Mouse (Mus musculus): ENCODE results near the gene Arid5b. TPM values are rescaled to one million over a fixed set of nuclear protein-coding genes. Genes with fewer than 3 reads are reported as not detected.
A peak's percentile ranks its signal among the peaks of the same experiment; 100 is the strongest.

Gene Arid5b
- polyA plus RNA-seq, 1 experiment from 2014 or later: 50.2 TPM

GRCm38 (mm10) chr10:68134071-68134470 lies 144.5 kb downstream of the Arid5b start:
- 53% methylated on average over 5 of the region's 5 CpGs for WGBS
- Histone ChIP-seq H3K4me1 (peaks cover 39% of the 10 kb centered on the region), H3K27ac (replicated peaks) (no peak overlapping the region)

GRCm38 (mm10) chr10:68132636-68133035 lies 145.9 kb downstream of the Arid5b start:
- Histone ChIP-seq H3K4me2 (replicated peaks) (no peak overlapping the region), H3K36me3 (peaks cover 9% of the 10 kb centered on the region; the same call in 1 of the 2 replicates), H3K27ac (replicated peaks) (no peak overlapping the region), H3K27me3 (no peaks in the 10 kb centered on the region), H3K9ac (no peak overlapping the region), H3K9me3 (replicated peaks) (no peaks in the 10 kb centered on the region), H3K4me3 (replicated peaks) (no peak overlapping the region), H3K4me1 (peaks cover 53% of the 10 kb centered on the region)
- no peak for ATAC-seq (ENCODE audit: insufficient number of reproducible peaks, low FRiP score, low TSS enrichment, low read depth)
- WGBS: 78% methylated on average over 9 of the region's 9 CpGs

More at GRCm38 (mm10) chr10:68134071-68134470, 144.5 kb downstream of the Arid5b start:
- H3K36me3 ChIP-seq: peaks cover 11% of the 10 kb centered on the region; the same call in 1 of the 2 replicates
- H3K9me3 ChIP-seq (replicated peaks): no peaks in the 10 kb centered on the region
- H3K4me2 ChIP-seq (replicated peaks): no peak overlapping the region
- no peak overlapping the region for H3K9ac ChIP-seq
- no peaks in the 10 kb centered on the region for H3K27me3 ChIP-seq
- no peak overlapping the region for H3K4me3 ChIP-seq (replicated peaks)
- ATAC-seq (ENCODE audit: insufficient number of reproducible peaks, low FRiP score, low TSS enrichment, low read depth): no peak

- H3K27me3 ChIP-seq: no peaks in the 10 kb centered on the region
- peaks cover 9% of the 10 kb centered on the region; the same call in 1 of the 2 replicates for H3K36me3 ChIP-seq
- peaks cover 53% of the 10 kb centered on the region for H3K4me1 ChIP-seq
- H3K4me2 ChIP-seq (replicated peaks): no peak overlapping the region
- no peak overlapping the region for H3K27ac ChIP-seq (replicated peaks)
- no peaks in the 10 kb centered on the region for H3K9me3 ChIP-seq (replicated peaks)
- WGBS: 84% methylated on average over 5 of the region's 5 CpGs
- no peak overlapping the region for H3K9ac ChIP-seq
- ATAC-seq (ENCODE audit: insufficient number of reproducible peaks, low FRiP score, low TSS enrichment, low read depth): no peak
- no peak overlapping the region for H3K4me3 ChIP-seq (replicated peaks)
These were observed 146.4 kb downstream of the Arid5b start for GRCm38 (mm10) chr10:68132154-68132553.

GRCm38 (mm10) chr10:68129651-68130050 lies 148.9 kb downstream of the Arid5b start:
- Histone ChIP-seq H3K9me3 (replicated peaks) (no peaks in the 10 kb centered on the region), H3K27ac (replicated peaks) (no peak overlapping the region), H3K4me3 (replicated peaks) (no peak overlapping the region), H3K4me2 (replicated peaks) (no peak overlapping the region), H3K27me3 (no peaks in the 10 kb centered on the region), H3K4me1 (peaks cover 45% of the 10 kb centered on the region), H3K9ac (no peak overlapping the region), H3K36me3 (peaks cover 9% of the 10 kb centered on the region; the same call in 1 of the 2 replicates)
- 48% methylated on average over 7 of the region's 7 CpGs for WGBS
- no peak for ATAC-seq (ENCODE audit: insufficient number of reproducible peaks, low FRiP score, low TSS enrichment, low read depth)

GRCm38 (mm10) chr10:68129009-68129408 lies 149.5 kb downstream of the Arid5b start:
- WGBS: 78% methylated on average over 3 of the region's 3 CpGs
- H3K36me3 ChIP-seq: peaks cover 9% of the 10 kb centered on the region; the same call in 1 of the 2 replicates
- H3K4me2 ChIP-seq (replicated peaks): no peak overlapping the region
- ATAC-seq (ENCODE audit: insufficient number of reproducible peaks, low FRiP score, low TSS enrichment, low read depth): no peak
- no peaks in the 10 kb centered on the region for H3K9me3 ChIP-seq (replicated peaks)
- H3K27ac ChIP-seq (replicated peaks): peak overlapping the region; percentile 31
- no peak overlapping the region for H3K4me3 ChIP-seq (replicated peaks)
- H3K9ac ChIP-seq: no peak overlapping the region
- peaks cover 42% of the 10 kb centered on the region for H3K4me1 ChIP-seq
- no peaks in the 10 kb centered on the region for H3K27me3 ChIP-seq

GRCm38 (mm10) chr10:68128441-68128848 lies 150.1 kb downstream of the Arid5b start:
- ATAC-seq (ENCODE audit: insufficient number of reproducible peaks, low FRiP score, low TSS enrichment, low read depth): no peak
- Histone ChIP-seq H3K4me3 (replicated peaks) (no peak overlapping the region), H3K4me1 (peaks cover 42% of the 10 kb centered on the region), H3K9me3 (replicated peaks) (no peaks in the 10 kb centered on the region), H3K36me3 (peaks cover 7% of the 10 kb centered on the region; the same call in 1 of the 2 replicates), H3K27me3 (no peaks in the 10 kb centered on the region), H3K27ac (replicated peaks) (peak overlapping the region; percentile 31), H3K9ac (no peak overlapping the region), H3K4me2 (replicated peaks) (no peak overlapping the region)
- WGBS: 45% methylated on average over 10 of the region's 10 CpGs

GRCm38 (mm10) chr10:68127604-68128256 lies 150.8 kb downstream of the Arid5b start:
- ATAC-seq (ENCODE audit: insufficient number of reproducible peaks, low FRiP score, low TSS enrichment, low read depth): no peak
- H3K27ac ChIP-seq (replicated peaks): peak overlapping the region; percentile 31
- no peak overlapping the region for H3K9ac ChIP-seq
- no peak overlapping the region for H3K4me2 ChIP-seq (replicated peaks)
- no peaks in the 10 kb centered on the region for H3K9me3 ChIP-seq (replicated peaks)
- peaks cover 42% of the 10 kb centered on the region for H3K4me1 ChIP-seq
- peaks cover under 1% of the 10 kb centered on the region; the same call in 1 of the 2 replicates for H3K36me3 ChIP-seq
- no peak overlapping the region for H3K4me3 ChIP-seq (replicated peaks)
- no peaks in the 10 kb centered on the region for H3K27me3 ChIP-seq
- WGBS: 53% methylated on average over 6 of the region's 6 CpGs

GRCm38 (mm10) chr10:68127104-68127503 lies 151.4 kb downstream of the Arid5b start:
- 53% methylated on average over 2 of the region's 2 CpGs for WGBS
- peaks cover 42% of the 10 kb centered on the region for H3K4me1 ChIP-seq

GRCm38 (mm10) chr10:68126551-68126950 lies 152.0 kb downstream of the Arid5b start:
- peaks cover 42% of the 10 kb centered on the region for H3K4me1 ChIP-seq
- H3K27ac ChIP-seq (replicated peaks): peak overlapping the region; percentile 29; the same call in 1 of the 2 replicates

More at GRCm38 (mm10) chr10:68127104-68127503, 151.4 kb downstream of the Arid5b start:
- Histone ChIP-seq H3K4me2 (replicated peaks) (no peak overlapping the region), H3K27ac (replicated peaks) (peak overlapping the region; percentile 31), H3K9me3 (replicated peaks) (no peaks in the 10 kb centered on the region), H3K27me3 (no peaks in the 10 kb centered on the region), H3K9ac (no peak overlapping the region), H3K36me3 (no peaks in the 10 kb centered on the region; the same call in none of the 2 replicates), H3K4me3 (replicated peaks) (no peak overlapping the region)
- no peak for ATAC-seq (ENCODE audit: insufficient number of reproducible peaks, low FRiP score, low TSS enrichment, low read depth)

GRCm38 (mm10) chr10:68125919-68126550 lies 152.5 kb downstream of the Arid5b start:
- peaks cover 42% of the 10 kb centered on the region for H3K4me1 ChIP-seq
- no peaks in the 10 kb centered on the region for H3K9me3 ChIP-seq (replicated peaks)
- no peak overlapping the region for H3K4me2 ChIP-seq (replicated peaks)
- no peak overlapping the region for H3K9ac ChIP-seq
- peak overlapping the region; percentile 17; the same call in 1 of the 2 replicates for H3K27ac ChIP-seq (replicated peaks)
- 33% methylated on average over 8 of the region's 8 CpGs for WGBS
- H3K4me3 ChIP-seq (replicated peaks): no peak overlapping the region
- ATAC-seq (ENCODE audit: insufficient number of reproducible peaks, low FRiP score, low TSS enrichment, low read depth): no peak; the same call in 1 of the 2 replicates
- H3K27me3 ChIP-seq: no peaks in the 10 kb centered on the region
- H3K36me3 ChIP-seq: no peaks in the 10 kb centered on the region; the same call in 1 of the 2 replicates

More at GRCm38 (mm10) chr10:68126551-68126950, 152.0 kb downstream of the Arid5b start:
- no peak for ATAC-seq (ENCODE audit: insufficient number of reproducible peaks, low FRiP score, low TSS enrichment, low read depth)
- WGBS: 53% methylated on average over 2 of the region's 2 CpGs
- no peak overlapping the region for H3K4me3 ChIP-seq (replicated peaks)
- no peaks in the 10 kb centered on the region; the same call in none of the 2 replicates for H3K36me3 ChIP-seq
- H3K9me3 ChIP-seq (replicated peaks): no peaks in the 10 kb centered on the region
- no peaks in the 10 kb centered on the region for H3K27me3 ChIP-seq
- no peak overlapping the region for H3K9ac ChIP-seq
- no peak overlapping the region for H3K4me2 ChIP-seq (replicated peaks)

- no peaks in the 10 kb centered on the region for H3K9me3 ChIP-seq (replicated peaks)
- H3K36me3 ChIP-seq: peaks cover 2% of the 10 kb centered on the region; the same call in 1 of the 2 replicates
- ATAC-seq (ENCODE audit: insufficient number of reproducible peaks, low FRiP score, low TSS enrichment, low read depth): no peak
- H3K4me1 ChIP-seq: peaks cover 35% of the 10 kb centered on the region
- H3K4me2 ChIP-seq (replicated peaks): no peak overlapping the region
- H3K27ac ChIP-seq (replicated peaks): no peak overlapping the region
- H3K9ac ChIP-seq: no peak overlapping the region
- no peaks in the 10 kb centered on the region for H3K27me3 ChIP-seq
- WGBS: 47% methylated on average over 2 of the region's 2 CpGs
- H3K4me3 ChIP-seq (replicated peaks): no peak overlapping the region
These were observed 153.6 kb downstream of the Arid5b start for GRCm38 (mm10) chr10:68124985-68125384.
